Mouse (Mus musculus): ENCODE data around the gene Mospd3.

GRCm38 (mm10) chr5:137627991-137628390 is 27.1 kb upstream of the Mospd3 start:
- TF ChIP-seq POLR2A (IDR thresholded peaks at IDR 0.05; ENCODE audit: low read depth, low read length) (no peak), CTCF (IDR thresholded peaks at IDR 0.05; ENCODE audit: extremely low read depth, insufficient read length, insufficient replicate concordance, low read depth, low read length) (no peak)

All from small intestine, adult 2 months (tissue).